Mouse (Mus musculus): ENCODE results near the gene Ugt1a6b. TPM values are rescaled to one million over a fixed set of nuclear protein-coding genes. Genes with fewer than 3 reads are reported as not detected.
"Not testable (repeated sequence)": the region's sequence is repeated elsewhere in the genome, so short reads cannot be mapped to it uniquely, and the experiment has no call there.

The Ugt1a6b gene
- total RNA-seq (2021) = under 1 TPM; 0.38 to 0.43 TPM
- long read RNA-seq, experiment 1 = 0 reads
- long read RNA-seq, experiment 2 = 0 reads

DNA sequence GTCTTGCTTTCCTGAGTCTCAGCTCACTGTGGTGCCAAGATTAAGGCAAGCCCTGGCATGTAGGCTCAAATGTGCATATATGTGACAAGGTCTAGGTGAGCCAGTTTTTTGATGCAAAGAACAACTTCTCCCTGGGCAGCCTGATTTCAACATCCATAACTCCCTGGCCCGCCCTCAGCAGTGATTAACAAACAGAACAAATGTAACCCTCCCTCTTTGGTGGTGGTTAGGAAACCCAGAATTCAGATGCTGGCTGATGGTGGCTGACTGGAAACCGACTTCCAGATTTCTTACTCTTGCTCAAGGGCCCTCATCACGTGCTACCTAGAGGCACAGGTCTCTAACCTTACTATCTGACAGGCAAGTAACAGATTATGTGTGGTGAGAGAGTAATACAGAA is at the start of gene Ugt1a6b:
Gene Ugt1a6b, plus strand, starts transcription at position 234 of the 400 bp plus-strand sequence.
- intact Hi-C loops (cut with DNase I; ENCODE audit: low total_unique reads) = not testable (repeated sequence)

DNA sequence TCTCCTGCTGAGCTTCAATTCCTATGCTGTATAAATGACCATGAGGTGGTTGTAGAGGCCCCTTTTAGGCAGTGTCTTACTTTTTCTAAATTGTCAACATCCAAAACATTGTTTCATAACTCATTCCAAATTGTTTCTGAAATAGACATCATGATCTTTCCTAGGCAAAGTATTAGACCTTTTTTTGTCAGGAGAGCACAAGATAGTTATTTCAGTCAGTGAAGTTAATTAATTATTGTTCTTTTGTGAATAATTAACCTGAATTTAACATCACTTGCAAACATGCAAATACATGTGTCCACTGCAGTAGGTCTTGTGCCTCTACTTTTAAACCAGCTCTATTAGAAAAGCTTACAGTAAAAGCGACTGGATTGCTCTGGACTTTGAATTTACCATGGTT is 48.0 kb upstream of the Ugt1a6b start, which contains the start of gene Ugt1a10:
Gene Ugt1a10, plus strand, starts transcription at position 301 of the 400 bp plus-strand sequence.
- no peak for DNase-seq
- intact Hi-C loops (cut with DNase I; ENCODE audit: low total_unique reads) = no loop called here

More for the DNA sequence above, at the start of gene Ugt1a6b:
- not testable (repeated sequence) for DNase-seq

DNA sequence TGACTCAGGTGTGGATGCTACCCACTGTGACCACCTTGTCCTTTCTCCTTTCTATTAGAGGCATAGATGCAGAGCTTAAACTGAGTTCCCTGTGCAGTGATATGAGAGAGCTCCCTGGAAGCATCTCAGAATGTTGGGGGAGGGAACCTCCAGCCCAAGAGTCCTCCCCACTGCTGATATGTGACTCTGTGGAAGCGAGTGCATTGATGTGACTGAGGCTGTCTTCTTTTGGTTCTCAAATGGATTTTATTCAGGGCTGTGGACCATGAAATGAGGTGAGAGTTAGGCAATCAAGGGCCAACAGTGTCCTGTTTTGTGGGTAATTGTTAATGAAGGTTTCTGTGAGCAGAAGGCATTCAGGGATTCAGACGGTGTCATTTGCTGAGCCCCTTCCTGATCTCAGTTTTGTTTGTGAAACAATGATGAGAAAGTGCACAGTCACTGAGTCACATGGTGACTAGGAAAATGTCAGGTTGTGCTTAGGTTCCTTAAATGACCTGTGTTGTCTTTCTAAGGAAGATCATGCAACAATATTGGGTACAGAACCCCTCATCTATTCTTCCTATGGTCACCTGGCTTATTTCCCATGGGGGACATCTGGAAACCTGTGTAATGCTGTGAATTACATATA is 36.5 kb upstream of the Ugt1a6b start:
- intact Hi-C loops (cut with DNase I; ENCODE audit: low total_unique reads); DNase-seq: not testable (repeated sequence)

- intact Hi-C loops (cut with DNase I; ENCODE audit: low total_unique reads) = no loop called here
- DNase-seq = no peak
These were observed 32.6 kb upstream of the Ugt1a6b start, which contains the start of gene Ugt1a9 for GRCm38 (mm10) chr1:88070495-88070894. TSS of gene Ugt1a9 (plus strand) at chr1:88070800.

GRCm38 (mm10) chr1:88070902-88071301 is 32.1 kb upstream of the Ugt1a6b start:
- intact Hi-C loops (cut with DNase I; ENCODE audit: low total_unique reads) = no loop called here
- DNase-seq = no peak

GRCm38 (mm10) chr1:88074471-88074870 is 28.6 kb upstream of the Ugt1a6b start:
- DNase-seq = no peak
- intact Hi-C loops (cut with DNase I; ENCODE audit: low total_unique reads) = no loop called here

- DNase-seq = no peak
- intact Hi-C loops (cut with DNase I; ENCODE audit: low total_unique reads) = no loop called here
These were observed 25.9 kb upstream of the Ugt1a6b start for GRCm38 (mm10) chr1:88077128-88077527.

DNA sequence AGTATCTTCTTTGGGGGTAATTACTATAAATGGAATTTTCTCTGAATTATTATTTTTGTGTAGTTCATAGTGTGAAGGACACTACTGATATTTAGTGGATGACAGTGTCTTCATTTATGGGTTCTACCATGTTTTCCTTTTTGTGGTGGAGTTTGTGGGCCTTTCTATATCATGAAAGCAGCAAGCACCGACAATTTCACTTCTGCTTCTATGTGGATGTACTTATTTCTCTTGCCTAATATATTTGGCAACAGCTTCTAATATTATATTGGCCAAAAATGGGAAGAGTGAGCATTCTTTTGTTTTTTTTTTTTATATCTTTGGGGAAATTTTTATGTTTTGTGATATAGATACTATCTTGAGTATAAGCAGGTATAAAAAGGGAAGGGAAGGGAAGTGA is 21.4 kb upstream of the Ugt1a6b start:
- intact Hi-C loops (cut with DNase I; ENCODE audit: low total_unique reads) = no loop called here
- no peak for DNase-seq

- intact Hi-C loops (cut with DNase I; ENCODE audit: low total_unique reads) = no loop called here
These were observed 16.9 kb upstream of the Ugt1a6b start for GRCm38 (mm10) chr1:88086125-88086524.

GRCm38 (mm10) chr1:88087513-88087912 is 15.5 kb upstream of the Ugt1a6b start, which contains the start of gene Ugt1a8:
TSS of gene Ugt1a8 (plus strand) at chr1:88087813.
- no peak for DNase-seq
- intact Hi-C loops (cut with DNase I; ENCODE audit: low total_unique reads) = no loop called here

More at GRCm38 (mm10) chr1:88086125-88086524, 16.9 kb upstream of the Ugt1a6b start:
- DNase-seq = no peak

- no peak for DNase-seq
- intact Hi-C loops (cut with DNase I; ENCODE audit: low total_unique reads) = no loop called here
These were observed 10.7 kb upstream of the Ugt1a6b start for GRCm38 (mm10) chr1:88092341-88092740.

GRCm38 (mm10) chr1:88094270-88094676 is 8.8 kb upstream of the Ugt1a6b start:
- DNase-seq; intact Hi-C loops (cut with DNase I; ENCODE audit: low total_unique reads): not testable (repeated sequence)

- peak; percentile 8 for DNase-seq
- intact Hi-C loops (cut with DNase I; ENCODE audit: low total_unique reads) = no loop called here
These were observed 8.0 kb upstream of the Ugt1a6b start, which contains the start of gene Ugt1a7c for GRCm38 (mm10) chr1:88094941-88095492. TSS of gene Ugt1a7c (plus strand) at chr1:88095062.

- intact Hi-C loops (cut with DNase I; ENCODE audit: low total_unique reads); DNase-seq: not testable (repeated sequence)
These were observed 4.5 kb upstream of the Ugt1a6b start for GRCm38 (mm10) chr1:88098546-88098945.

GRCm38 (mm10) chr1:88099691-88100090 is 3.4 kb upstream of the Ugt1a6b start:
- DNase-seq; intact Hi-C loops (cut with DNase I; ENCODE audit: low total_unique reads): not testable (repeated sequence)

- intact Hi-C loops (cut with DNase I; ENCODE audit: low total_unique reads) = not testable (repeated sequence)
These were observed 831 bp downstream of the Ugt1a6b start for GRCm38 (mm10) chr1:88103697-88104468.

DNA sequence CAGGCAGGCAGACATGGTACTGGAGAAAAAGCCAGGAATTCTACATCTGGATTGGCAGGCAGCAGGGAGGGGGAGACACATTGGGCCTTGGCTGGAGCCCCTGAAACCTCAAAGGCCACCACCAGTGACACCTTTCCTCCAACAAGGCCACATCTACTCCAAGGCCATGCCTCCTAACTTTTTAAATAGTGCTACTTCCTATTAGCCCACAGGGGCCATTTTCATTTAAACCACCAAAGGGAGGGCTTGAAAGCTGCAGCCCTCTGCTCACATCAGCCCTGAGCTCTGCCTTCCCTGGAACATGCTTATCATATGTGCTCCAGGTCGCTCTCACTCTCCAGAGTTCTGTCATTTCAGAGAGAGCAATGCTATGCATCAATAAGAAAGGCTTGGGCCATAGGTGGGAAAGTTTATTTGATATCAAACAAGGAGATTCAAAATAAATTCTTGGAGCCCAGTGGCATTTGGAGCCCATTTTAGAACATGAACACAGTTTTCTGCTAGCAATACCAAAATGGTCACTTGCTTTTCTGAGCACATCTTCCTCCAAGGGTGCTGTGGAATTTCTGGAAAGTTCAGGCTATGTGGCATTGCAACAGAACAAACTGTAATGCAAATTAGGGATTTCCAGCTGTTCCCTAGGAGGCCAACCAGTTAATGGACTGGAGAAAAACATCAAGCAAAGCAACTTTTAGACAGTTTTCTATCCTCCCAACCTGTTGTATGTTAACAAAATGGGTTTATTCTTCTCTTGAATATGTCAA is 1.8 kb downstream of the Ugt1a6b start:
- intact Hi-C loops (cut with DNase I; ENCODE audit: low total_unique reads) = no loop called here
- no peak for DNase-seq

More at GRCm38 (mm10) chr1:88103697-88104468, 831 bp downstream of the Ugt1a6b start:
- not testable (repeated sequence) for DNase-seq

GRCm38 (mm10) chr1:88105656-88106055 is 2.6 kb downstream of the Ugt1a6b start:
- intact Hi-C loops (cut with DNase I; ENCODE audit: low total_unique reads) = no loop called here
- DNase-seq = no peak

DNA sequence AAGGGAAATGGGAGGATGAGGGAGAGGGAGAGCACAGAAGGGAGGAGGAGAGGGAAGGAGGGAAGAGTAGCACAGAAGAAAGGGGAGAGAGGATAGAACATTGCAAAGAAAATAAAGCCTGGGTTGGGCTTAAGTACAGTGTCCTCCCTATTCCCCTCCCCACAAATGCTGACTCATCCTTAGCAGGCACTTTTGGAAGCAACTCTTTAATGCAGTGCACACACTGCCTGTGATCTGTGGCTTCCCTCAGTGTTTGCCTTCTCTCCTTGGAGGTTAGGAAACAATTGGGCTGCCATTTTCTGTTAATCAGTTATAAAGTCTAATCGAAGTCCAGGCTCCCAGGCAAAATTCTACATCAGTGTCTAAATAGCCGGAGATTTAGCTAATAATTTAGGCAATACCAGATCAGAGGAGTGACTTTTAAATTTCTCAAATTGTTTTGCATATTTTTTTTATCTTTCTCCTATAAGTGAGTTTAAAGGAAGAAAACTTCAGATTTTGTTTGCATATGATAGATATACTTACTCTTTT is 6.0 kb downstream of the Ugt1a6b start:
- intact Hi-C loops (cut with DNase I; ENCODE audit: low total_unique reads); DNase-seq: not testable (repeated sequence)

Data from gastrocnemius, postnatal 14 days (tissue).